Mouse (Mus musculus) olfactory bulb, adult 2 months (tissue): Measurements from ENCODE around the gene Trpm2.

Experiments used
- CTCF ChIP-seq: fragments of 200-500 bp; IDR thresholded peaks from 2 replicates; pipeline ENCODE4 v1.5.1; 2012; ENCODE audit warnings: low read depth, mild to moderate bottlenecking, low read length, moderate library complexity; ENCODE audit not compliant: insufficient read depth
- POLR2A ChIP-seq: fragments of 200-500 bp; IDR thresholded peaks from 2 replicates; pipeline ENCODE4 v1.6.1; 2012; ENCODE audit warnings: mild to moderate bottlenecking, low read depth, low read length, moderate library complexity; ENCODE audit not compliant: insufficient read depth

DNA sequence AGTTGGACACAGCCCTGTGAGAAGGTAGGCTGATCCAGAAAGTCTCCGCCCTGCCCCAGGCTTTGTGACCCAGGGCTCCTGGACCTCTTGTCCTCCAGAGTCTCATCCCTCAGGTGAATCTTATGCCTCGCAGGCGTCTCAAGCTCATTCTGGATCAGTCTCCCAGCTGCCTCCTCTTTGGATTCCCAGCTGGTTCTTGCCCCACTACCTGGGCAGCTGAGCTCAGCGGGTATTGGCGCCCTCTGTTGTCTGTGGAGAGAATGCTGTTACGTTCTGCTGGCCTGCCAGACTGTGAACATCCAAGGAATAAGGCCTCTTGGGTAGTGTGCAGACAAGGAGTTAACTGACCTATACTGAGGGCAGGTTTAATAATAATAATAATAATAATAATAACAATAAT is 91.4 kb downstream of the Trpm2 start:
- TF ChIP-seq CTCF: peak; percentile 47; the same call in 1 of the 2 replicates
- no peak for TF ChIP-seq POLR2A
